Mouse (Mus musculus) heart, embryonic 14.5 days (tissue): Measurements from ENCODE around the gene Scap. TPM values are rescaled to one million over a fixed set of nuclear protein-coding genes. Genes with fewer than 3 reads are reported as not detected.
"Not testable (repeated sequence)": the region's sequence is repeated elsewhere in the genome, so short reads cannot be mapped to it uniquely, and the experiment has no call there.

Source experiments
- ATAC-seq: fragments of 200-750 bp; cut with Nextera tagmentation; 2 replicates; pipeline ENCODE4 v1.8.0; 2017; ENCODE audit warnings: low read depth, moderate TSS enrichment; ENCODE audit not compliant: insufficient number of reproducible peaks, insufficient read depth, low FRiP score
- H3K27ac ChIP-seq, 2 experiments: fragments of 200-500 bp in 1 of 2; fragments of 300-500 bp in 1 of 2; sonication (generic) in 1 of 2; replicated peaks in 1 of 2; 2 replicates each; pipeline ENCODE4 v1.5.1; 2012 to 2014; ENCODE audit warnings: low read depth in 2 of 2, low read length in 2 of 2, control low read depth in 1 of 2, mild to moderate bottlenecking in 1 of 2, mixed read lengths in 1 of 2; ENCODE audit not compliant: control insufficient read depth in 1 of 2, insufficient read depth in 1 of 2
- H3K27me3 ChIP-seq: fragments of 300-500 bp; sonication (generic); 2 replicates; pipeline ENCODE4 v1.6.1; 2014; ENCODE audit warnings: mild to moderate bottlenecking, low read length, control low read depth; ENCODE audit not compliant: control insufficient read depth, insufficient read depth
- H3K36me3 ChIP-seq: fragments of 300-500 bp; sonication (generic); 2 replicates; pipeline ENCODE4 v1.6.1; 2014; ENCODE audit warnings: mild to moderate bottlenecking, control low read depth, low read length, mixed read lengths; ENCODE audit not compliant: control insufficient read depth, insufficient read depth
- H3K4me1 ChIP-seq, 2 experiments: fragments of 200-500 bp in 1 of 2; fragments of 300-500 bp in 1 of 2; sonication (generic) in 1 of 2; 2 replicates each; pipeline ENCODE4 v1.6.1; 2012 to 2014; ENCODE audit warnings: low read length in 2 of 2, control low read depth in 1 of 2, mixed read lengths in 1 of 2; ENCODE audit not compliant: control insufficient read depth in 2 of 2, insufficient read depth in 2 of 2
- H3K4me2 ChIP-seq: fragments of 300-500 bp; sonication (generic); 2 replicates; pipeline ENCODE4 v1.6.1; 2014; ENCODE audit warnings: mild to moderate bottlenecking, low read length
- H3K4me3 ChIP-seq, 2 experiments: fragments of 200-500 bp in 1 of 2; fragments of 300-500 bp in 1 of 2; sonication (generic) in 1 of 2; 2 replicates each; pipeline ENCODE4 v1.5.1; 2012 to 2014; ENCODE audit warnings: low read length in 2 of 2, mild to moderate bottlenecking in 2 of 2, control low read depth in 1 of 2, low read depth in 1 of 2, moderate library complexity in 1 of 2; ENCODE audit not compliant: control insufficient read depth in 1 of 2, insufficient read depth in 1 of 2
- H3K9ac ChIP-seq: fragments of 300-500 bp; sonication (generic); 2 replicates; pipeline ENCODE4 v1.6.1; 2014; ENCODE audit warnings: mild to moderate bottlenecking, low read length
- H3K9me3 ChIP-seq: fragments of 300-500 bp; sonication (generic); 2 replicates; pipeline ENCODE4 v1.6.1; 2016; ENCODE audit warnings: low read length, control low read depth; ENCODE audit not compliant: control insufficient read depth
- WGBS: fragments of 180-500 bp; shearing (Covaris S2); extraction: QIAGEN DNeasy Blood & Tissue Kit; methylation state at CpG from one replicate; pipeline ENCODE4 v1.1.7; 2014; 5-methylcytosine and 5-hydroxymethylcytosine counted together
- polyA plus RNA-seq: library from polyadenylated mRNA; unstranded; fragments of >200 nt; fragmentation: Nextera tagmentation; extraction: Ambion mirVana; gene quantifications from 2 replicates; pipeline ENCODE4 v1.2.1, GENCODE M21; 2014

Scap gene
- polyA plus RNA-seq, 1 experiment from 2014 or later = 16.1 TPM

GRCm38 (mm10) chr9:110373871-110374270, 40.8 kb downstream of the Scap start:
- peaks cover 43% of the 10 kb centered on the region for H3K36me3 ChIP-seq
- no peak overlapping the region for H3K9ac ChIP-seq
- ATAC-seq = no peak
- H3K27me3 ChIP-seq = no peaks in the 10 kb centered on the region
- no peak overlapping the region for H3K4me2 ChIP-seq
- no peaks in the 10 kb centered on the region for H3K9me3 ChIP-seq
- 88% methylated on average over 13 of the region's 13 CpGs for WGBS
- no peak overlapping the region for H3K4me3 ChIP-seq
- H3K27ac ChIP-seq = no peak overlapping the region
- H3K4me1 ChIP-seq = peaks cover 2 to 8% of the 10 kb centered on the region in 2 experiments; a peak in 2 of 4 replicates

- peaks cover 0 to 4% of the 10 kb centered on the region in 2 experiments; a peak in 1 of 4 replicates for H3K4me1 ChIP-seq
- WGBS = 65% methylated on average over 3 of the region's 3 CpGs
- ATAC-seq = no peak
- no peak overlapping the region for H3K9ac ChIP-seq
- no peaks in the 10 kb centered on the region for H3K9me3 ChIP-seq
- H3K27me3 ChIP-seq = no peaks in the 10 kb centered on the region
- H3K4me2 ChIP-seq = no peak overlapping the region
- H3K27ac ChIP-seq = no peak overlapping the region
- H3K4me3 ChIP-seq = no peak overlapping the region
- H3K36me3 ChIP-seq = peaks cover 53% of the 10 kb centered on the region
Measured at GRCm38 (mm10) chr9:110375668-110376067, 42.6 kb downstream of the Scap start.

GRCm38 (mm10) chr9:110377655-110378054, 44.6 kb downstream of the Scap start:
- WGBS = 81% methylated on average over 14 of the region's 15 CpGs
- H3K36me3 ChIP-seq = peaks cover 53% of the 10 kb centered on the region
- not testable (repeated sequence) for H3K4me2 ChIP-seq

GRCm38 (mm10) chr9:110379361-110379760, 46.3 kb downstream of the Scap start:
- Histone ChIP-seq H3K9ac (no peak overlapping the region), H3K9me3 (no peaks in the 10 kb centered on the region), H3K4me1 (peaks cover 0 to 6% of the 10 kb centered on the region in 2 experiments; a peak in 1 of 4 replicates), H3K27ac (no peak overlapping the region), H3K36me3 (peaks cover 53% of the 10 kb centered on the region), H3K27me3 (no peaks in the 10 kb centered on the region), H3K4me2 (no peak overlapping the region), H3K4me3 (no peak overlapping the region)
- 89% methylated on average over 8 of the region's 8 CpGs for WGBS
- ATAC-seq = no peak

More at GRCm38 (mm10) chr9:110377655-110378054, 44.6 kb downstream of the Scap start:
- not testable (repeated sequence) for H3K27ac ChIP-seq, H3K9ac ChIP-seq, H3K4me1 ChIP-seq, ATAC-seq, H3K9me3 ChIP-seq, H3K27me3 ChIP-seq, H3K4me3 ChIP-seq

GRCm38 (mm10) chr9:110380662-110381061, 47.6 kb downstream of the Scap start:
- Histone ChIP-seq H3K4me3 (peak overlapping the region; percentile 11 to 18), H3K4me2 (peak overlapping the region; percentile 58), H3K9ac (peak overlapping the region; percentile 46; the same call in 1 of the 2 replicates), H3K36me3 (peaks cover 64% of the 10 kb centered on the region), H3K4me1 (peaks cover 0 to 6% of the 10 kb centered on the region in 2 experiments; a peak in 1 of 4 replicates), H3K9me3 (no peaks in the 10 kb centered on the region), H3K27me3 (no peaks in the 10 kb centered on the region), H3K27ac (no peak overlapping the region)
- 22% methylated on average over 21 of the region's 21 CpGs for WGBS
- 0 out of 2 replicates have a peak, but pooled peaks have one; percentile 18 for ATAC-seq

- Histone ChIP-seq H3K36me3 (peaks cover 69% of the 10 kb centered on the region), H3K27ac (no peak overlapping the region), H3K4me3 (no peak overlapping the region), H3K27me3 (no peaks in the 10 kb centered on the region), H3K4me2 (peak overlapping the region; percentile 58; the same call in 1 of the 2 replicates), H3K9me3 (no peaks in the 10 kb centered on the region), H3K9ac (no peak overlapping the region), H3K4me1 (peaks cover 0 to 6% of the 10 kb centered on the region in 2 experiments; a peak in 1 of 4 replicates)
- ATAC-seq = no peak
- WGBS = 67% methylated on average over 12 of the region's 12 CpGs
Measured at GRCm38 (mm10) chr9:110381292-110381691, 48.2 kb downstream of the Scap start.

GRCm38 (mm10) chr9:110384369-110384929, 51.4 kb downstream of the Scap start:
- peaks cover 0 to 6% of the 10 kb centered on the region in 2 experiments; a peak in 1 of 4 replicates for H3K4me1 ChIP-seq
- WGBS = 83% methylated on average over 7 of the region's 7 CpGs
- H3K9me3 ChIP-seq = no peaks in the 10 kb centered on the region
- peaks cover 72% of the 10 kb centered on the region for H3K36me3 ChIP-seq
- no peak overlapping the region for H3K4me2 ChIP-seq
- H3K27me3 ChIP-seq = no peaks in the 10 kb centered on the region
- no peak overlapping the region for H3K4me3 ChIP-seq
- ATAC-seq = no peak
- H3K27ac ChIP-seq = no peak overlapping the region
- H3K9ac ChIP-seq = no peak overlapping the region

GRCm38 (mm10) chr9:110388011-110388410, 54.9 kb downstream of the Scap start:
- no peak for ATAC-seq
- H3K4me3 ChIP-seq = no peak overlapping the region

More at GRCm38 (mm10) chr9:110388011-110388410, 54.9 kb downstream of the Scap start:
- no peak overlapping the region for H3K27ac ChIP-seq
- peaks cover 99% of the 10 kb centered on the region for H3K36me3 ChIP-seq
- no peaks in the 10 kb centered on the region for H3K9me3 ChIP-seq
- no peaks in the 10 kb centered on the region for H3K27me3 ChIP-seq
- H3K4me1 ChIP-seq = no peaks in the 10 kb centered on the region
- H3K9ac ChIP-seq = no peak overlapping the region
- no peak overlapping the region for H3K4me2 ChIP-seq
- WGBS = 91% methylated on average over 7 of the region's 7 CpGs
